ENCODE assay signal across 16 mouse cellular contexts in the genomic region with DNA sequence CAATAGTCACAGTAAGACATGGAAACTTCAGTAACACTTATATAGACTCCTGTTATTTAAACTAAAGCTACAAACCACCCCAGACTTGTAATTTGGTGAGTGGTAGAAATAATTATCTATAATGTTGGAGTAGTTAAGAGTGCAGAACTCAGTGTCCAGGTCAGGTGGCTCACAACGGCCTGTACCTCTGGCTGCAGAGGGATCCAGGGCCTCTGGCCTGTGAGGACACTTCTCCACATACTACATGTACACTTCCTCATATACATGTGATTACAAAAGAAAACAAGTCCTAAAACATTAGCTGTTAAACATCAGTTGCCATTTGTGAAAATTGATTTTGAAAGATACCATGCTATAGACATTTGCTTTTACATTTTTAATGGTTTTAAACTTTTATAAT.
"Had no signal": no experiment of that assay in that cellular context is flagged by ENCODE, and none has a peak within 500 bp of the region (broad histone marks: within the 10 kb centered on the region; RNA-seq: fewer than 3 reads in every experiment).

No protein-coding gene starts in this region.

- DNase-seq: retina, postnatal 1 day; right cerebral cortex, adult 18-20 months; right cerebral cortex, postnatal 14 days; right cerebral cortex, postnatal 25 days; right cerebral cortex, postnatal 4 days; spleen, adult 18-20 months; thymus, adult 18-20 months; thymus, adult 2 months; thymus, postnatal 14 days; thymus, postnatal 25 days; thymus, postnatal 36 days; thymus, postnatal 4 days had no signal

- H3K4me2 ChIP-seq: neural tube, embryonic 13.5 days; neural tube, embryonic 15.5 days; stomach, embryonic 15.5 days had no signal

- H3K27ac ChIP-seq: neural tube, embryonic 13.5 days; neural tube, embryonic 15.5 days; stomach, embryonic 15.5 days; stomach, postnatal 0 days had no signal

- H3K9me3 ChIP-seq: neural tube, embryonic 13.5 days; neural tube, embryonic 15.5 days; stomach, embryonic 15.5 days had no signal

- H3K36me3 ChIP-seq: neural tube, embryonic 15.5 days had no signal

- H3K4me3 ChIP-seq: neural tube, embryonic 13.5 days; neural tube, embryonic 15.5 days; stomach, embryonic 15.5 days had no signal

- H3K9ac ChIP-seq: neural tube, embryonic 13.5 days; neural tube, embryonic 15.5 days; stomach, embryonic 15.5 days had no signal

- H3K27me3 ChIP-seq: neural tube, embryonic 13.5 days; neural tube, embryonic 15.5 days; stomach, embryonic 15.5 days had no signal
